Comparison of ENCODE assay signal across 8 mouse cellular contexts in the genomic region with DNA sequence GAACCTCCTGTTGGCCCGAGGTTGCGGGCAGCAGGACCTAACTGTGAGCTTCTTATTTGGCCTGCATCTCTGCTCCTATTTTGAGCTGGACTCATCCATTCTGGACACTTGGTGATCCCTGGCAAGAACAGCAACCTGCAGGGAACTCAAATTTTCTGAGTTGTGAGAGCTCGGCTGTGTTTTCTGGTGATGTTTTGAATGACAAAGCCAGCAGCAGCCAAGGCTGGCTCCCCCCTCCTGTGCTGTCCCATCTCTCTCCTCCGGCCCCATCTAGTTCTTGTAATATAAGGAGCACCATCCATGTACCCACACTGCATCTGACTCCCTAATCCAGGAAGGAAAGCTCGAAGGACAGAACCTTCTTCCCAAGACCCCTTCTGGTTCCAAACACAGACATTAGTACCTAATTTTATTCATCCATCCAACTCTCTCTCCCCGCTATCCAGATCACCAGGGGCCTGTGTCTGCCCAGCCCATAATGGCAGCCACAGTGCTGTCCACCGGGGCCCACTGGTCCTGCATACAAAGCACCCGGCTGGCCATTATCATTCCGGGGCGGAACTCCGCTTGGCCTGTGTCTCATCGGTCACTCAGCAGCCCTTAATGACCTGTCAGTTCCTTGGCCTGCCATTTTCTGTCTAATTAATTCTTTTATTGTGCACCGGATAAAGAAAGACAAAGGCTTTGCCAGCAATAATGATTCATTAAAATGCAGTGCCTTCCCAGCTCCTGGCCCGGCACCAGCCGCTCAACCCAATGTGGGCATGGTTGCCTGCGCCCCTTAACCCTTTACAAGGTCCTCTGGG. TPM values are rescaled to one million over a fixed set of nuclear protein-coding genes. Genes with fewer than 3 reads are reported as not detected.
DNase-seq lines count a peak whose midpoint lies in the region; ATAC-seq lines count a peak whose summit lies in the region.
"Had no signal": no experiment of that assay in that cellular context is flagged by ENCODE, and none has a peak within 500 bp of the region (broad histone marks: within the 10 kb centered on the region; RNA-seq: fewer than 3 reads in every experiment).

No protein-coding gene starts in this region.

- 28% methylated on average over 16 of the region's 16 CpGs for WGBS in forebrain, embryonic 11.5 days
- 31% methylated on average over 16 of the region's 16 CpGs for WGBS in neural tube, embryonic 12.5 days

- H3K36me3 ChIP-seq in forebrain, embryonic 11.5 days (ENCODE audit: control insufficient read depth, insufficient read depth, low read length), result no peaks in the 10 kb centered on the region
- no peaks in the 10 kb centered on the region for H3K36me3 ChIP-seq in neural tube, embryonic 12.5 days
- H3K36me3 ChIP-seq: limb, embryonic 15.5 days had no signal

- no peak overlapping the region for H3K4me3 ChIP-seq in forebrain, embryonic 11.5 days (ENCODE audit: low read depth, low read length)
- H3K4me3 ChIP-seq in neural tube, embryonic 12.5 days, result no peak overlapping the region
- H3K4me3 ChIP-seq: limb, embryonic 15.5 days had no signal

- peak overlapping the region; percentile 93 for H3K27ac ChIP-seq in forebrain, embryonic 11.5 days (ENCODE audit: low read depth, low read length)
- peak overlapping the region; percentile 32; the same call in 1 of the 2 replicates for H3K27ac ChIP-seq in neural tube, embryonic 12.5 days
- H3K27ac ChIP-seq: limb, embryonic 15.5 days had no signal

- H3K4me2 ChIP-seq in forebrain, embryonic 11.5 days (ENCODE audit: low read depth, low read length, severe bottlenecking), result peak overlapping the region; percentile 21; the same call in 1 of the 2 replicates
- H3K4me2 ChIP-seq in neural tube, embryonic 12.5 days (replicated peaks), result peak overlapping the region; percentile 24
- H3K4me2 ChIP-seq: limb, embryonic 15.5 days had no signal

- H3K4me1 ChIP-seq in forebrain, embryonic 11.5 days (replicated peaks; ENCODE audit: control insufficient read depth, insufficient read depth, low read length), result peaks cover 38% of the 10 kb centered on the region
- peaks cover 47% of the 10 kb centered on the region for H3K4me1 ChIP-seq in neural tube, embryonic 12.5 days

- H3K9me3 ChIP-seq in forebrain, embryonic 11.5 days (ENCODE audit: control insufficient read depth, low read length), result no peaks in the 10 kb centered on the region
- H3K9me3 ChIP-seq in neural tube, embryonic 12.5 days, result no peaks in the 10 kb centered on the region
- H3K9me3 ChIP-seq: limb, embryonic 15.5 days had no signal

- peak; percentile 89 for ATAC-seq in forebrain, embryonic 11.5 days (replicated peaks; ENCODE audit: low FRiP score)
- peak; percentile 79 for ATAC-seq in neural tube, embryonic 12.5 days (ENCODE audit: low FRiP score, low read depth)
- ATAC-seq in inflammation-experienced regulatory T-cells, adult 6 months, result no peak

- H3K27me3 ChIP-seq in forebrain, embryonic 11.5 days (ENCODE audit: control insufficient read depth, insufficient read depth, low read length), result no peaks in the 10 kb centered on the region
- H3K27me3 ChIP-seq in neural tube, embryonic 12.5 days (replicated peaks), result no peaks in the 10 kb centered on the region
- H3K27me3 ChIP-seq: limb, embryonic 15.5 days had no signal

- peak; percentile 69 for DNase-seq in embryo, embryonic 10 days (ENCODE audit: low spot score)
- peak; percentile 86 for DNase-seq in forebrain, embryonic 11.5 days (ENCODE audit: low spot score)
- DNase-seq in layer of hippocampus, adult 8-10 months (ENCODE audit: low spot score in 2 of 2), result peak; percentile 67 to 84
- DNase-seq in urinary bladder, postnatal 4 days (ENCODE audit: low spot score in 2 of 2), result no peak
- DNase-seq in spleen, adult 12 weeks (ENCODE audit: low spot score), result no peak

- H3K9ac ChIP-seq in forebrain, embryonic 11.5 days (ENCODE audit: low read length), result peak overlapping the region; percentile 41
- H3K9ac ChIP-seq in neural tube, embryonic 12.5 days, result no peak overlapping the region
- H3K9ac ChIP-seq: limb, embryonic 15.5 days had no signal

RNA-seq across cellular contexts. Expression of a gene that starts 9.1 kb away (rescaled TPM):
- 7.3 and 7.5 TPM in 2 replicates for polyA plus RNA-seq in forebrain, embryonic 11.5 days (2014; fragmentation: Nextera tagmentation; extraction: Ambion mirVana)
- total RNA-seq in layer of hippocampus, adult 8-10 months (2022), result 10 to 100 TPM; 47.4 to 54.5 (median 52.1) TPM
- polyA plus RNA-seq in neural tube, embryonic 12.5 days (2016; fragmentation: Nextera tagmentation; extraction: Ambion mirVana), result 8.1 and 9.5 TPM in 2 replicates
- not detected for polyA plus RNA-seq in inflammation-experienced regulatory T-cells, adult 6 months (2017; shearing (Covaris generic))

RNA-seq across cellular contexts. Expression of a gene that starts 17.5 kb away (rescaled TPM):
- polyA plus RNA-seq in forebrain, embryonic 11.5 days (2014; fragmentation: Nextera tagmentation; extraction: Ambion mirVana), result 18.3 and 20.7 TPM in 2 replicates
- total RNA-seq in layer of hippocampus, adult 8-10 months (2022), result 10 to 100 TPM; 27.0 to 33.4 (median 28.4) TPM
- 25.2 and 25.8 TPM in 2 replicates for polyA plus RNA-seq in neural tube, embryonic 12.5 days (2016; fragmentation: Nextera tagmentation; extraction: Ambion mirVana)
- polyA plus RNA-seq in inflammation-experienced regulatory T-cells, adult 6 months (2017; shearing (Covaris generic)), result 10 to 100 TPM; 11.3 to 19.4 (median 16.5) TPM

Comparison
In these comparisons a context has a peak if more than half of its experiments do, and no peak if none do; other contexts are left out.
1. DNase-seq: peak in embryo, embryonic 10 days (single experiment), forebrain, embryonic 11.5 days (single experiment) and layer of hippocampus, adult 8-10 months (2 of 2); none in urinary bladder, postnatal 4 days (0 of 2) and spleen, adult 12 weeks (single experiment).